Mouse (Mus musculus): Measurements from ENCODE around the gene B3glct. TPM values are rescaled to one million over a fixed set of nuclear protein-coding genes. Genes with fewer than 3 reads are reported as not detected.

Gene B3glct
- total RNA-seq, 2 experiments from 2014 or later = 3.1 to 3.8 TPM

GRCm38 (mm10) chr5:149663417-149663816 lies 14.6 kb upstream of the B3glct start:
- no peak for DNase-seq

- DNase-seq = no peak
These were observed 834 bp upstream of the B3glct start for GRCm38 (mm10) chr5:149677196-149677595.

GRCm38 (mm10) chr5:149678990-149679348 lies 939 bp downstream of the B3glct start:
- no peak for DNase-seq

GRCm38 (mm10) chr5:149679362-149679761 lies 1.3 kb downstream of the B3glct start:
- no peak for DNase-seq

- no peak for DNase-seq
These were observed 1.9 kb downstream of the B3glct start for GRCm38 (mm10) chr5:149679886-149680285.

DNA sequence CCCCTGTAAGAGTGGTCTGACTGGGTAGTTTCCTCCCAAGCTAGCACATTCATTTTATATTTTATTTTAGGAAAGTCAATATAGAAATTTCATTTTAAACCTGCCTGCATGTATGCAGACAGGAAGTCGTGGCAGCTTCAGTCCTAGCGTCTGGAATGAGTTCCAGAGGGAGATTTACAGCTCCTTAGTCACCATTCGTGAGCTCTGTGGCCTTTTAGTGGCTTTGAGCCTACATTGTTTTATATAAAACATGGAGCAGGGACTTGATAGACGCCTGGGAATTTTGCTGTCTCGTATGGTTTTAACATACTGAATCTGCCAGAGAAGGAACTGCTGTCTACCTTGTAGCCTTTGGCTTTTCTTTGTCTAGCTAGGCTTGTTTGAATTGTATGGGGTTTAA lies 2.9 kb downstream of the B3glct start:
- no peak for DNase-seq

DNA sequence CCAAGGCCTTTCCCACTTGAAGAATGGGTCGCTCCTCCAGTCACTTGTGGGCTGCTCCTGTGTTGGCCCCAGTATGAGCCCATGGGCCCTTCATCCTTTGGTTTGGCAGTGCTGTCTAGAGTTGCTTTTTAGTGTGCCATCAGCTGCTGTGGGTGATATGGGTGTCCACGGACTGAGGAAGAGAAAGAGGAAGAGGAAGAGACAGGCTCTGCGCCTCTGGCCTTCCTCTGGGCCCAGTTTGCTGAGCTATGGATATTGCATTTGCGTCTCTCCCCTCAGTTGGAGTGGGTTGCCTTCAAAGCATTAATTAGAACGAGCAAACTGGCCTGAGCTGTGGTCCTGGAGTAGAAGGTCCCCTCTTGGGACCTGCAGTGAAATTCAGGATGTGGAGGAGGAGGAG lies 11.8 kb downstream of the B3glct start:
- DNase-seq = no peak

DNA sequence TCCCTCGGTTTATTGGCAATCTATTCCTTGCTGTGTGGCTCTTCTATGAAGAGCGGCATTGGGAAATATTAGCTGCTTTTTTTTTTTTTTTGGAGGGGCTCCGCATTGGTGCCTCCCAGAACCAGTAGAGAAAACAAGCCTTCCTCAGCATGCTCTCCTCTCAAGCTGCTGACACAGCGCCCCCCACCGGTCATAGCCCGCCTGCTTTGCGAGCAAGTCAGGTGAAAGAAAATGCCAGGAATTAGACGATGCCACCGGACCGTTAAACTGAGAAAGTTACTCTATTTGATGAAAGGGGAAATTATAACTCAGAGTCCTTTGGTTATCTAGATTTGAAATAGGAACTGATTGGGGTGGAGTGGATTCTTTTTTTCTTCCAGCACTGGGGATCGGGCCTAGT lies 14.5 kb downstream of the B3glct start:
- DNase-seq = no peak

DNA sequence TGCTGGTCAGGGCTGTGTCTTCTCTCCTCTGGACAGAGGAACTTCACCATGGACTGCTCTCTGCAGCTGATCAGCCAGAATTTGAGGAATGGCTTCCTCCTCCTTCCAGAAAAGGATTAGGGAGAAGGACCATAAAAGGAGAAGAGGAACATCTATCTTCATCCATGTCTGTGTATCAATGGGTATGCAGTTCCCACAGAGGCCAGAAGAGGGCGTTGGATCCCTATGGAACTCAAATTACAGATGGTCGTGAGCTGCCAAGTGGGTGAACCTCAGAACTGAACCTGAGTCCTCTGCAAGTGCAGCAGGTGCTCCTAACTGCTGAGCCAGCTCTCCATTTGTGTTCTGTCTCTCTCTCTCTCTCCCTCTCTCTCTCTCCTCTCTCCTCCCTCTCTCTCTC lies 15.2 kb downstream of the B3glct start:
- DNase-seq = no peak

DNA sequence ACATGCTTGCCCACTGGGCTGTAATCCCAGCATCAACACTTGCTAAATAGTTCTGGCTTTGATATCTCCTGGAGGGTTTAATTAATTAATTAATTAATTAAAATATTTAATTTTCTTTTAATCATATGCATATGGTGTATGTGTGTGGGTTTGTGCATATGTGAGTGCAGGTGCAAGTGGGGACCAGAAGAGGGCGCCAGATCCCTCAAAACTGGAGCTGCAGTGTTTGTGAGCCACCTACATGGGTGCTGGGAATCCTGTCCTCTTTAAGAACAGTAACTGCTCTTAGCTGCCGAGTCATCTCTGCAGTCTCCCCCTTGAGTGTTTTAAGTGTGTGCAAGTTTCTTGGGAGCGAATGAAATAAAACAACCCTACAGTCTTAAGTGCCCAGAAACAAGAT lies 15.9 kb downstream of the B3glct start:
- no peak for DNase-seq

GRCm38 (mm10) chr5:149695077-149695750 lies 17.2 kb downstream of the B3glct start:
- no peak for DNase-seq

- no peak for DNase-seq
These were observed 24.7 kb downstream of the B3glct start for GRCm38 (mm10) chr5:149702770-149703169.

DNA sequence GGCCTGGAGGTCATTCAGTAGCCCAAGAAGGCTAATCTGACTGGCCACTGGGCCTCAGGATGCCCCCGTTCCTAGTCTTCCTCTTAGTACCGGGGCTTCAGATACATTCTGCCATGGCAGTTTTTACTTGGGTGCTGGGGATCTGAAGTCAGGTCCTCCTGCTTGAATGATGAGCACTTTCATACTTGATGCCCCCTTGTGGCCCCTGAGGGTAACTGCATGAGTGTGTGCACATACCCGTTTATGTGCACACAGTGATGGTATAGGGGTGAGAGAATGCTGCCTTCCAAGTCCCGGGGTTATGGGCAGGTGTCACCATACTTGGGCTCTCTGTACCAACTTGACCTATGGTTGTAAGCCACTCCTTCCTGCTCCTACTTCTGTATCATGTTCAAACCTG lies 33.5 kb downstream of the B3glct start:
- no peak for DNase-seq

GRCm38 (mm10) chr5:149713170-149713774 lies 35.2 kb downstream of the B3glct start:
- no peak for DNase-seq

GRCm38 (mm10) chr5:149713834-149714233 lies 35.8 kb downstream of the B3glct start:
- no peak for DNase-seq

GRCm38 (mm10) chr5:149715571-149716328 lies 37.7 kb downstream of the B3glct start:
- DNase-seq = no peak

- no peak for DNase-seq
These were observed 38.3 kb downstream of the B3glct start for GRCm38 (mm10) chr5:149716329-149716690.

GRCm38 (mm10) chr5:149731776-149732175 lies 53.7 kb downstream of the B3glct start:
- no peak for DNase-seq

DNA sequence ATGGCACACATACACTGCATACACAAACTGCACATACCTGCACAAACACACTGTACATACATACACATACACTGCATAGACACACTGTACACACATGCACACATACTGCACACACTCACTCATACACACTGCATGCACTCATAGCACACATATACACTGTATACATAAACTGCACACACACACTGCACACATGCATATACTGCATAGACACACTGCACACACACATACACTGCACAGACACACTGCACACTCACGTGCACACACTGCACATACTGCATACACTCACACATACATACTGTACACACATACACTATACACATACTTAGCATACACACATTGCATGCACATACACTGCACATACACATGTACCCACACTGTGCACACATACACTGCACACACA lies 59.2 kb downstream of the B3glct start:
- no peak for DNase-seq

DNA sequence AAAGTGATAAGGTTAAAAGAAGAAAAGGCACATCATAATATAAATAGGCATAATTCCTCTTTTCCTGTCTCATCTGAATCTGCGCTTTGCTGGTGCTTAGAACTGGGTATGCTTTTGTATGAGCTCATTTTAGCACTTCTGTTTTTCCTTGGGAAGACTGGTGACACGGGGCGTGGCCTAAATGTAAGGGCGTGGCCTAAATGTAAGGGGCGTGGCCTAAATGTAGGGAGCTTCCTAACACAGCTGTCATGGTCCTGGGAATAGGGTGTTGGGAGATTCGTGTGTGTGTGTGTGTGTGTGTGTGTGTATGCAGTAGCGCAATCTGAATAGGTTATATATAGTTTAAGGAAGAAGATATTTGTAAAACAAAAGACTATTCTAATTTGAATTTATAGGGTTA lies 62.1 kb downstream of the B3glct start:
- DNase-seq = no peak

- no peak for DNase-seq
These were observed 62.7 kb downstream of the B3glct start for GRCm38 (mm10) chr5:149740703-149741102.

GRCm38 (mm10) chr5:149742286-149742685 lies 64.3 kb downstream of the B3glct start:
- DNase-seq = no peak

- no peak for DNase-seq
These were observed 67.0 kb downstream of the B3glct start for GRCm38 (mm10) chr5:149745079-149745478.
